18 mouse cellular contexts compared by ENCODE assay signal in the genomic region with DNA sequence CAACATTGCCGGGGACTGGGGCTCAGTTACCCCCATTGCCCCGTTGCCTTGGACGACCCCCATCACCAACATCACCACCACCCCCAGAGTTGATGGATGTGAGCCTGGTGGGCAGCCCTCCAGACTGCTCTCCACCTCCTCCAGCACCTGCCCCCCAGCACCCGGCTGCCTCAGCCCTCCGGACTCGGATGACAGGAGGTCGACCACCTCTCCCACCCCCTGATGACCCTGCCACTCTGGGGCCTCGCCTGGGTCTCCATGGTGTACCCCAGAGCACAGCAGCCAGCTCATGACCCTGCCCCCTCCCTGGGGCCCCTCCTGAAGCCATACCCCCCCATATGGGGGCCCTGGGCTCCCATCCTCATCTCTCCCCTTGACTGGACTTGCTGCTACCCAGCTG. TPM values are rescaled to one million over a fixed set of nuclear protein-coding genes. Genes with fewer than 3 reads are reported as not detected.
DNase-seq lines count a peak whose midpoint lies in the region; ATAC-seq lines count a peak whose summit lies in the region.
"Had no signal": no experiment of that assay in that cellular context is flagged by ENCODE, and none has a peak within 500 bp of the region (broad histone marks: within the 10 kb centered on the region; RNA-seq: fewer than 3 reads in every experiment).

No protein-coding gene starts in this region.

- H3K36me3 ChIP-seq in heart, embryonic 11.5 days (ENCODE audit: control insufficient read depth, insufficient read depth, low read length), result peaks cover 77% of the 10 kb centered on the region
- peaks cover 99% of the 10 kb centered on the region for H3K36me3 ChIP-seq in hindbrain, embryonic 14.5 days (replicated peaks; ENCODE audit: control insufficient read depth, insufficient read depth)
- H3K36me3 ChIP-seq in hindbrain, embryonic 10.5 days, result peaks cover 100% of the 10 kb centered on the region
- peaks cover 98% of the 10 kb centered on the region for H3K36me3 ChIP-seq in liver, embryonic 12.5 days
- H3K36me3 ChIP-seq in liver, embryonic 11.5 days (ENCODE audit: control insufficient read depth, insufficient read depth, low read length), result peaks cover 81% of the 10 kb centered on the region

- 87% methylated on average over 8 of the region's 8 CpGs for WGBS in heart, embryonic 11.5 days (ENCODE audit: insufficient replicate concordance)
- 92% methylated on average over 8 of the region's 8 CpGs for WGBS in hindbrain, embryonic 14.5 days
- WGBS in hindbrain, embryonic 10.5 days, result 87% methylated on average over 8 of the region's 8 CpGs
- 79% methylated on average over 8 of the region's 8 CpGs for WGBS in liver, embryonic 12.5 days (ENCODE audit: insufficient replicate concordance)
- WGBS in liver, embryonic 11.5 days, result 93% methylated on average over 8 of the region's 8 CpGs

- no peaks in the 10 kb centered on the region for H3K4me1 ChIP-seq in heart, embryonic 11.5 days (ENCODE audit: control insufficient read depth, insufficient read depth, low read length)
- no peaks in the 10 kb centered on the region for H3K4me1 ChIP-seq in hindbrain, embryonic 14.5 days (replicated peaks; ENCODE audit: control insufficient read depth, insufficient read depth, low read length)
- 0 out of 2 replicates have a peak, but pooled peaks cover 1% of the 10 kb centered on the region for H3K4me1 ChIP-seq in hindbrain, embryonic 10.5 days (replicated peaks)
- peaks cover 1% of the 10 kb centered on the region; the same call in 1 of the 2 replicates for H3K4me1 ChIP-seq in liver, embryonic 12.5 days
- no peaks in the 10 kb centered on the region for H3K4me1 ChIP-seq in liver, embryonic 11.5 days (replicated peaks; ENCODE audit: control insufficient read depth, insufficient read depth, low read length)
- H3K4me1 ChIP-seq: embryonic facial prominence, embryonic 10.5 days; forebrain, embryonic 13.5 days; heart, embryonic 10.5 days had no signal

- DNase-seq in heart, adult 9 months (ENCODE audit: low spot score in 2 of 2), result no peak
- no peak for DNase-seq in hindbrain, embryonic 14.5 days (ENCODE audit: low spot score)
- no peak for DNase-seq in hindbrain, embryonic 10.5 days (ENCODE audit: low spot score)
- DNase-seq in liver, embryonic 11.5 days (ENCODE audit: low spot score), result no peak
- DNase-seq: adrenal gland, postnatal 36 days; cerebellum, adult 2 months; cerebellum, postnatal 10 days; forebrain, postnatal 0 days; gastrocnemius, postnatal 14 days had no signal

- H3K9me3 ChIP-seq in heart, embryonic 11.5 days (replicated peaks; ENCODE audit: control insufficient read depth, low read length), result no peaks in the 10 kb centered on the region
- H3K9me3 ChIP-seq in hindbrain, embryonic 14.5 days (ENCODE audit: control insufficient read depth, low read length), result no peaks in the 10 kb centered on the region
- no peaks in the 10 kb centered on the region for H3K9me3 ChIP-seq in hindbrain, embryonic 10.5 days
- H3K9me3 ChIP-seq in liver, embryonic 12.5 days (replicated peaks), result no peaks in the 10 kb centered on the region
- H3K9me3 ChIP-seq in liver, embryonic 11.5 days (ENCODE audit: control insufficient read depth, low read length), result no peaks in the 10 kb centered on the region
- H3K9me3 ChIP-seq: embryonic facial prominence, embryonic 10.5 days; forebrain, embryonic 13.5 days; heart, embryonic 10.5 days had no signal

- no peak overlapping the region for H3K27ac ChIP-seq in heart, embryonic 11.5 days (ENCODE audit: low read depth, low read length)
- no peak overlapping the region for H3K27ac ChIP-seq in hindbrain, embryonic 14.5 days
- H3K27ac ChIP-seq in hindbrain, embryonic 10.5 days, result no peak overlapping the region
- no peak overlapping the region for H3K27ac ChIP-seq in liver, embryonic 12.5 days
- no peak overlapping the region for H3K27ac ChIP-seq in liver, embryonic 11.5 days (ENCODE audit: low read depth, low read length)
- H3K27ac ChIP-seq: embryonic facial prominence, embryonic 10.5 days; forebrain, embryonic 13.5 days; heart, embryonic 10.5 days had no signal

- H3K4me3 ChIP-seq in heart, embryonic 11.5 days (ENCODE audit: low read depth, low read length), result no peak overlapping the region
- H3K4me3 ChIP-seq in hindbrain, embryonic 14.5 days (replicated peaks; ENCODE audit: low read length), result no peak overlapping the region
- no peak overlapping the region for H3K4me3 ChIP-seq in hindbrain, embryonic 10.5 days
- H3K4me3 ChIP-seq in liver, embryonic 12.5 days, result no peak overlapping the region
- no peak overlapping the region for H3K4me3 ChIP-seq in liver, embryonic 11.5 days (ENCODE audit: low read depth, low read length)
- H3K4me3 ChIP-seq: embryonic facial prominence, embryonic 10.5 days; forebrain, embryonic 13.5 days; heart, embryonic 10.5 days had no signal

- ATAC-seq in heart, embryonic 11.5 days (replicated peaks; ENCODE audit: insufficient number of reproducible peaks, low FRiP score, low TSS enrichment), result peak; percentile 20; the same call in 1 of the 2 replicates
- 0 out of 2 replicates have a peak, but pooled peaks have one; percentile 4 for ATAC-seq in hindbrain, embryonic 14.5 days (ENCODE audit: low FRiP score)
- ATAC-seq in liver, embryonic 12.5 days, result no peak
- ATAC-seq in liver, embryonic 11.5 days (replicated peaks; ENCODE audit: low FRiP score), result no peak
- ATAC-seq: activated CD4-positive, CD25-positive, alpha-beta regulatory T cell, adult 4 months; forebrain, embryonic 13.5 days; forebrain, postnatal 0 days; intestine, embryonic 16.5 days; Patski had no signal

- no peak overlapping the region for H3K4me2 ChIP-seq in heart, embryonic 11.5 days
- H3K4me2 ChIP-seq in hindbrain, embryonic 14.5 days (replicated peaks), result no peak overlapping the region
- no peak overlapping the region for H3K4me2 ChIP-seq in liver, embryonic 12.5 days
- H3K4me2 ChIP-seq in liver, embryonic 11.5 days, result no peak overlapping the region
- H3K4me2 ChIP-seq: forebrain, embryonic 13.5 days had no signal

- no peaks in the 10 kb centered on the region for H3K27me3 ChIP-seq in heart, embryonic 11.5 days (ENCODE audit: control insufficient read depth, insufficient read depth, low read length)
- H3K27me3 ChIP-seq in hindbrain, embryonic 14.5 days (ENCODE audit: control insufficient read depth, insufficient read depth, low read length), result no peaks in the 10 kb centered on the region
- no peaks in the 10 kb centered on the region for H3K27me3 ChIP-seq in hindbrain, embryonic 10.5 days (ENCODE audit: insufficient read depth, poor library complexity, severe bottlenecking)
- no peaks in the 10 kb centered on the region for H3K27me3 ChIP-seq in liver, embryonic 12.5 days (replicated peaks)
- H3K27me3 ChIP-seq in liver, embryonic 11.5 days (replicated peaks; ENCODE audit: control insufficient read depth, insufficient read depth, low read length), result no peaks in the 10 kb centered on the region
- H3K27me3 ChIP-seq: CH12.LX; forebrain, embryonic 13.5 days; Patski had no signal

- H3K9ac ChIP-seq in heart, embryonic 11.5 days (ENCODE audit: low read depth, low read length), result no peak overlapping the region
- H3K9ac ChIP-seq in hindbrain, embryonic 14.5 days, result no peak overlapping the region
- peak overlapping the region; percentile 25; the same call in 1 of the 2 replicates for H3K9ac ChIP-seq in liver, embryonic 12.5 days
- H3K9ac ChIP-seq in liver, embryonic 11.5 days (ENCODE audit: low read depth, low read length), result no peak overlapping the region
- H3K9ac ChIP-seq: forebrain, embryonic 13.5 days; forebrain, postnatal 0 days had no signal

RNA-seq across cellular contexts. Expression of gene Dyrk1b, which starts 7.4 kb away (rescaled TPM):
- 8.5 and 9.9 TPM in 2 replicates for polyA plus RNA-seq in heart, embryonic 11.5 days (2014; fragmentation: Nextera tagmentation; extraction: Ambion mirVana)
- 11.6 and 12.6 TPM in 2 replicates for polyA plus RNA-seq in hindbrain, embryonic 14.5 days (2014; fragmentation: Nextera tagmentation; extraction: Ambion mirVana)
- polyA plus RNA-seq in hindbrain, embryonic 10.5 days (2016; fragmentation: Nextera tagmentation; extraction: Ambion mirVana), result 16.2 and 23.4 TPM in 2 replicates
- polyA plus RNA-seq in liver, embryonic 12.5 days (2016; fragmentation: Nextera tagmentation; extraction: Ambion mirVana), result 2.8 and 3.1 TPM in 2 replicates
- polyA plus RNA-seq in liver, embryonic 11.5 days (2014; fragmentation: Nextera tagmentation; extraction: Ambion mirVana), result 5.2 and 6.0 TPM in 2 replicates

RNA-seq across cellular contexts. Expression of gene Fbl, which starts 17.1 kb away (rescaled TPM):
- polyA plus RNA-seq in heart, embryonic 11.5 days (2014; fragmentation: Nextera tagmentation; extraction: Ambion mirVana), result 23.9 and 32.3 TPM in 2 replicates
- 23.1 and 28.2 TPM in 2 replicates for polyA plus RNA-seq in hindbrain, embryonic 14.5 days (2014; fragmentation: Nextera tagmentation; extraction: Ambion mirVana)
- 123 and 147 TPM in 2 replicates for polyA plus RNA-seq in hindbrain, embryonic 10.5 days (2016; fragmentation: Nextera tagmentation; extraction: Ambion mirVana)
- polyA plus RNA-seq in liver, embryonic 12.5 days (2016; fragmentation: Nextera tagmentation; extraction: Ambion mirVana), result 150 and 152 TPM in 2 replicates
- polyA plus RNA-seq in liver, embryonic 11.5 days (2014; fragmentation: Nextera tagmentation; extraction: Ambion mirVana), result 39.9 and 51.2 TPM in 2 replicates

RNA-seq across cellular contexts. Expression of gene 9530053A07Rik, which starts 57.4 kb away (rescaled TPM):
- polyA plus RNA-seq in heart, embryonic 11.5 days (2014; fragmentation: Nextera tagmentation; extraction: Ambion mirVana), result not detected in 2 replicates
- 0.09 and 0.24 TPM in 2 replicates for polyA plus RNA-seq in hindbrain, embryonic 14.5 days (2014; fragmentation: Nextera tagmentation; extraction: Ambion mirVana)
- polyA plus RNA-seq in hindbrain, embryonic 10.5 days (2016; fragmentation: Nextera tagmentation; extraction: Ambion mirVana), result 0.09 and 0.13 TPM in 2 replicates
- 0.01 TPM in 1 of 2 replicates, not detected in the other for polyA plus RNA-seq in liver, embryonic 12.5 days (2016; fragmentation: Nextera tagmentation; extraction: Ambion mirVana)
- polyA plus RNA-seq in liver, embryonic 11.5 days (2014; fragmentation: Nextera tagmentation; extraction: Ambion mirVana), result not detected in 2 replicates
- polyA plus RNA-seq: activated CD4-positive, CD25-positive, alpha-beta regulatory T cell, adult 4 months had no signal

Comparison
In these comparisons a context has a peak if more than half of its experiments do, and no peak if none do; other contexts are left out.
1. ATAC-seq: peak in heart, embryonic 11.5 days (single experiment) and hindbrain, embryonic 14.5 days (single experiment); none in liver, embryonic 12.5 days (single experiment) and liver, embryonic 11.5 days (single experiment).